Mouse (Mus musculus): ENCODE results near the gene Lrp8. TPM values are rescaled to one million over a fixed set of nuclear protein-coding genes. Genes with fewer than 3 reads are reported as not detected.

Gene Lrp8
- total RNA-seq, 2 experiments from 2014 or later = 0.31 to 0.33 TPM

DNA sequence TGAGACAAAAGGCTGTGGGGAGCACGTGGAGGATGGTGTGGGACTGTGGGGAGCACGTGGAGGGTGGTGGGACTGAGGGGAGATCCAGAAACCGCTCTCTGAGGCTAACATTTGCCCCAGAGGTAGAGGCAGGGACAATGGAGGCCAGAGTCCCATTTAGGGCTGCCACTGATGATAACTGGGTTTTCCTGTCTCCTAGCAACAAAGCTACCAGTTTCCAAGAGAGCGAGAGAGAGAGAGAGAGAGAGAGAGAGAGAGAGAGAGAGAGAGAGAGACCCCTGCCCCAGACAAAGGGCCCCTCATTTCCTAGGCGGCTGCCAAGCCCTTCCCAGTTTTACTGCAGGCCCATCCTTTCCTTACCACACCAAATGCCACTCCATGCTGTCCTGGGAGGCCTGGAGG is 33.4 kb downstream of the Lrp8 start:
- no peak for DNase-seq
- TF ChIP-seq CTCF (IDR thresholded peaks at IDR 0.05) = no peak
- no peak overlapping the region for H3K4me3 ChIP-seq
- intact Hi-C loops (cut with DNase I) = no loop called here
- no peak overlapping the region for H3K27ac ChIP-seq

DNA sequence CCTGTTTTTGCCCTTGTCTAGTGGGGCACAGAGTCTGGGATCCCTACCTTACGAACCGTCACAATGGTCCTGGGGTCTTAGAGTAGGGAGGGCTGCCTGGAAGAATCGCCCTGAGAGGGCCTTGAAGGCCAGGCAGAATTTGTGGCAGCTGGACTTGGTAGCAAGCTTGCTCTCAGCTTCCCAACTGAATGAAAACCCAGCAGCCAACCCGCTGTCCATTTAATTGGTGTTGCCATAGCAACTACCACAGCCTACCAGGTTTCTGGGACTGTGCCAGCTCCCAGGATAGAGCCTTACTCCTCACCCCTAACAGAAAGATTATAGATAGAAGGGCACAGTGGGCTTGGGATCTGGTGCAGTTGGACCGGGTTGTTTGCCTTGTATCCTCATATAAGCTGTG is 34.7 kb downstream of the Lrp8 start:
- intact Hi-C loops (cut with DNase I) = no loop called here
- no peak for TF ChIP-seq CTCF (IDR thresholded peaks at IDR 0.05)
- no peak overlapping the region for H3K27ac ChIP-seq
- H3K4me3 ChIP-seq = no peak overlapping the region
- no peak for DNase-seq

DNA sequence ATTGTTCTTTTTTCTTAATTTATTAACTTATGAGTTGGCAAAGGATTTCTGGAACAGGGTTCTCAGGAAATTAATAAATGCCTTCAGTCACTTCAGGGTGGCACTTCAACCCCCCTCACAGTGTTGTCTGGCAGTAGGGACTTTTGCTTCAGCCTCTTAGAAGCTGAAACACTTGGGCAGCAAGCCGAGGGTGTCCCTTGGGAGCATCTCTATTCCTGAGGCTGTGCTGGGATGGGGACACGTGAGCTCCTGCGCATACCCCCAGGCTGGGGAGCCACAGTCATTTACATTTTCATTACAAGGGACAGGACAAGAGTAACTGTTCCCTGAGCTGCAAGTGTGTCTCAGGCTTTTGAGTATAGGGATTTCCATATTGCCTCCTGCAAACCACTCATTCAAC is 35.8 kb downstream of the Lrp8 start:
- no peak overlapping the region for H3K4me3 ChIP-seq
- no peak for DNase-seq
- intact Hi-C loops (cut with DNase I) = no loop called here
- TF ChIP-seq CTCF (IDR thresholded peaks at IDR 0.05) = no peak
- no peak overlapping the region for H3K27ac ChIP-seq

DNA sequence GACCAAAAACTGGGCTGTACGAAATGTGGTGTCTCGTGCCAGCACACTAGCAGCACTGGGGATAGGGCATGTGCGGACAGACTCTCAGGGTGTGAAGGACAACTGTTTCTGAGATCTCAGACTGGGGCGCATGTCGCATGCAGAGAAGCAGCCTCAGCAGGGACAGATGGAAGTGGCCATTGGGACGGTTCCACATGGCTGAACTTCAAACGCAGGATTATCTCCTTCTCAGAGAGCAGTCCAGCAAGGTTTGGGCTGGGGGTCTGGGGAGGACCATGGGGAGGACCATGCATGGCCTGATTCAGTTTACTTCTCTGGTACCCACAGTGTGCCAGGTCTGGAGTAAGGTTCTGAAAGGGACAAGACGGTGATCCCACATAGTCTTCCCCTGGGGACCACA is 41.6 kb downstream of the Lrp8 start:
- intact Hi-C loops (cut with DNase I) = no loop called here
- Histone ChIP-seq H3K27ac (no peak overlapping the region), H3K4me3 (no peak overlapping the region)
- TF ChIP-seq CTCF (IDR thresholded peaks at IDR 0.05) = no peak
- DNase-seq = no peak

DNA sequence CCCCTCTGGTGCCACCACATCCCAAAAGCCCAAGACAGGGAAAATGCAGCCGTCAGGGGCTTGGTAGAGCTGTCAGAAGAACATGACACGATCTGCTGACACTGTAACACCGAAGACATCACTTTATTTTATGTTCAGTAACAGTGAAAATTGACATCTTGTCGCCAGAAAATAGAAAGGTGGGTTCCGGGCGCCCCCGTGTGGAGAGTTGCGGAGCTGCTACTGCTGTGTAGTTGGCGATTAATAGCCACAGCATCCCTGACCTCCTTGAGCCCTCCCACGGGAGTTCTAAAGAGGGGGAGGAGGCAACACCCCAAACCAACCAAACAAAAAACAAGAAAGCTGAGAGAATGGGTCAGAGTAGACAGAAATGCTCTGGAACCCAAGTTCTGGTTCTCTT is 42.9 kb downstream of the Lrp8 start:
- TF ChIP-seq CTCF (IDR thresholded peaks at IDR 0.05) = peak; percentile 95
- Histone ChIP-seq H3K4me3 (no peak overlapping the region), H3K27ac (no peak overlapping the region)
- peak; percentile 77 for DNase-seq
- intact Hi-C loops (cut with DNase I) = loop anchor here (1.0 kb wide), 1 partner anchor 107 kb away; no protein-coding TSS in a partner anchor

DNA sequence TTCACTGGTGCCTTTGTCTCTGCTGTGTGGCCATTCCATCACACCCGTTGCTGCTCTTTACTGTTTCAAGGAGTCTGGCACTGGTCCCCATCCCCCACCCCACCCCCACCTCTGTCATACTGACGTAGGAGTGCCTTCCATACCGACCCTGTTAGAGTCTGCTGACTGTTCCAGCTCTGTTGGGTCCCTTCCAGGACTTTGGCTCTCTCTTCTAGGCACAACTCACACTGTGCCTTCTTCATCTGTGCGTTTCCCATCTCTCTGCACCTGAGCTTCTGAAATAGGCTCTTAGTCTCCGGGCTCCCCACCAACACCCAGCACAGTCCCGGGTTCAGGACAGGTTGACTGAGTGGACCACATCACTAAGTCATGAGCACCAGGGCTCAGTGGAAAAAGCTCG is 44.7 kb downstream of the Lrp8 start:
- H3K27ac ChIP-seq = no peak overlapping the region
- no peak for TF ChIP-seq CTCF (IDR thresholded peaks at IDR 0.05)
- intact Hi-C loops (cut with DNase I) = no loop called here
- H3K4me3 ChIP-seq = no peak overlapping the region
- no peak for DNase-seq

DNA sequence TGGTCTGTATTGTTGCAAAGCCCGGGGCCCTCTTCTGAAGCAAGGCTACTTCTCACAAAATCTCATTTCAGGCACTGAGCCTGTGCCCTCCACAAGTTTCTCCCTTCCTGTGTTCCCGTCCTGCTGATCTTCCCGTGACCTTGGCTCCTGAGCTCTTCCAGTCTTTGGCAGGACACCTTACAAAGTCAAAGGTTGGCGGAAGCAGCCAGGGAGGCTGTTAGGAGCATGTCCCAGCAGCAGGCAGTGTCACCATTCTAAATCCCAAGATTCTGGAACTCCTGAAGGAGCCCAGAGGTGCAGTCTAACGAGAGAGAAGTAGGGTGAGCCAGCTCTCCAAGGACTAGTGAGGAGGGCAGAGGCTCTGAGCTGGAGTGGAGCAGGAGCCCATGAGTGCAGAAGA is 46.5 kb downstream of the Lrp8 start:
- Histone ChIP-seq H3K4me3 (no peak overlapping the region), H3K27ac (no peak overlapping the region)
- intact Hi-C loops (cut with DNase I) = no loop called here
- no peak for TF ChIP-seq CTCF (IDR thresholded peaks at IDR 0.05)
- DNase-seq = no peak

DNA sequence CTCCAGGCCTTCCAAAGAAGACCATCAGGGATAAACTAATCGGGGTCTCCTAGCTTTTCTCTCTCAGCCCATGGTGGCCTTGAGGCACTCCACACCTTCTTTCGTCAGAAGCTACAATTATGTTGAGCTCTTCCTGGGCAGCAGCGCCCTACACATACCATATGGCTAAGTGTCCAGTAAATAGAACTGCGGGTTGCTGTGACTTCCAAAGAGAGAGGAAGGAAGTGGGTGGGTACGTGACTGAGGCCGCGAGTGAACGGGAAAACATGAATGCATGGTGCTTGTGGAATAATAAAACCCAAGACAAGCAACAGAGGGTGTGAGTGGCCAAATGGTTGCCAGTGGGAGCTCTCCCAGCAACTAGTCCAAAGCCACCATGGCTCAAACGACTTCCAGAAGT is 47.6 kb downstream of the Lrp8 start:
- no peak for TF ChIP-seq CTCF (IDR thresholded peaks at IDR 0.05)
- intact Hi-C loops (cut with DNase I) = no loop called here
- DNase-seq = no peak
- Histone ChIP-seq H3K27ac (no peak overlapping the region), H3K4me3 (no peak overlapping the region)

DNA sequence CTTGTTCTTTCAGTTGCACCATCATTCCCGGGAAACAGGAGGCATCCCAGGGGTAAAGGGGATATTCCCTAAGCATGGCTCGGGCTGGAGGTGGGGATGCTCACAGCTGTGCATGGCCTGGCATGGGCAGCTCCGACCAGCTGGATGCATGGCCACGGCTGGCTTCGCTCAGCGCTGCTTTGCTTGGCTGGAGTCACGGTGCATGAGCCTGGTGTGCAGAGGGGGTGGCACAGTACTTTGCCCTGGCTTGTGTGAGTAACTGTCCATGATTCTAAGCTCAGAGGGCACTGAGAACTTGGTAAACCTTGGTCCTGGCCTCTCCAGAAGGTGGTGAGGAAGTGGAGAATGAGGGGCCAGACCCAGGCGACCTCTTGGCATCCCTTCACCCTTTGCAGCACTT is 48.0 kb downstream of the Lrp8 start:
- intact Hi-C loops (cut with DNase I) = no loop called here
- Histone ChIP-seq H3K27ac (no peak overlapping the region), H3K4me3 (no peak overlapping the region)
- DNase-seq = no peak
- no peak for TF ChIP-seq CTCF (IDR thresholded peaks at IDR 0.05)

DNA sequence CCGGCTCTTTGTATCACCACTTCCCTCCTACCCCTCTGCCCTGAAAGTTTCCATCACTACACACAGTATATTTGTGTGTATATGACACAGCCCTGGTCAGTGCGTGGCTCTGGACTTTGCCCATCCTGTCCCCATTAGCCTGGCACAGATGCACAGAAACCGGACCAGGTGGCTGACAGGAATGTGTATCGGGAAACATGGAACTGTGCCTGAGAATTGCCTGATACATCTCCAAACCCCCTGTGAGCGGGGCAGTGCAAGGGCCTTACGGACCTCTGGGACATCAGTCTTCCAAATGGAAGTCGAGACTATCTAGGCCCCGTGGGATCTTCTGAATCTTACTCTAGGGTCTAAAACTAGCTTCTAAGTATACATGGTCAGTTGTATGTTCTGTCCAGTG is 51.3 kb downstream of the Lrp8 start:
- no peak for DNase-seq
- H3K4me3 ChIP-seq = no peak overlapping the region
- intact Hi-C loops (cut with DNase I) = no loop called here
- no peak for TF ChIP-seq CTCF (IDR thresholded peaks at IDR 0.05)
- H3K27ac ChIP-seq = no peak overlapping the region

DNA sequence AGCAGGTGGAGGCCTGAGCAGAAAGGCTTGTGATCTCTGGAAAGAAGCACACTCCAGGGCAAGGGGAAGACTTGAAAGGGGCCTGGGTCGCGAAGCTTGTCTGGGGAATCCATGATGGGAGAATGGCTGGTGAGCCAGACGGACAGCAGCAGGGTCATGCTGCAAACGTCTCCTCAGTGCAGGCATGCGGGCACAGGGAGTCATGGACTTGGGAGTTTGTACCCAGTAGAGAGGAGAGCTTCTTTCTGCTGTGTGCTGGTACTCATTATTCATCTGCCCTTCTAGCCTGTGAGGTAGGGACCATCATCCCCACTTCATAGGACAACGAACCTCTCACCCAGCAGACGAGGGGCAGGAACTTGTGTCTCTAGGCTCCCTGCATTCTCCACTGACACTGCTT is 51.8 kb downstream of the Lrp8 start:
- TF ChIP-seq CTCF (IDR thresholded peaks at IDR 0.05) = no peak
- Histone ChIP-seq H3K27ac (no peak overlapping the region), H3K4me3 (no peak overlapping the region)
- DNase-seq = no peak
- intact Hi-C loops (cut with DNase I) = no loop called here

DNA sequence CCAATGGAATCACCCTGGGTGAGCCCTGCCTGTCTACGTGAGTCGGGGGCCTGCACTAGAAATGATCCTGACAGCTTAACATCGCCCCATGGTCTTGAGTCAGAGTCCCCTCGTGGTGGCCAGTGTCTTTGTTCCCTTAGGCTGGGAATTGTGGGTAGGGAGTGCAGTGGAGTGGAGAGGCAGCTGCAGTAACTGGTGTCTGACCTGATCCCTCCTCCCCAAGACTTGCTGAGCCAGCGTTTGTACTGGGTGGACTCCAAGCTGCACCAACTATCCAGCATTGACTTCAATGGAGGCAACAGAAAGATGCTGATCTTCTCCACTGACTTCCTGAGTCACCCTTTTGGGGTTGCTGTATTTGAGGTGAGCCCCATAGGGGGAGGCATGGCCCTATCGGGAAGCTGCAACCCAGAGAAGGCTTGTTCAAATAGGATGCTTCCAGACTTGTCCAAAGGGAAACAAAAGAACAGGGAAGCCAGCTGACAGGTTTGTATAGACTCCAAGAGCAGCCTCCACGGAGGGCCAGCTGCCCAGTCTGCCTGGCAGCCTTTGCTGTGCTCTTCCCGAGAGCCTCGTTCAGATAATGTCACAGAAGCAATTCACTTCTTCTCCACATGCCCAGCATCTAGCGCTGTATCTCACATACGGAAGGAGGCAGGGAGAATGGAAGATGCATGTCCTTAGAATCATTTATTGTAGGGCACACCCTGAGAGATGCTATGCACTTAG is 55.1 kb downstream of the Lrp8 start:
- Histone ChIP-seq H3K27ac (no peak overlapping the region), H3K4me3 (no peak overlapping the region)
- no peak for DNase-seq
- intact Hi-C loops (cut with DNase I) = no loop called here
- TF ChIP-seq CTCF (IDR thresholded peaks at IDR 0.05) = no peak

DNA sequence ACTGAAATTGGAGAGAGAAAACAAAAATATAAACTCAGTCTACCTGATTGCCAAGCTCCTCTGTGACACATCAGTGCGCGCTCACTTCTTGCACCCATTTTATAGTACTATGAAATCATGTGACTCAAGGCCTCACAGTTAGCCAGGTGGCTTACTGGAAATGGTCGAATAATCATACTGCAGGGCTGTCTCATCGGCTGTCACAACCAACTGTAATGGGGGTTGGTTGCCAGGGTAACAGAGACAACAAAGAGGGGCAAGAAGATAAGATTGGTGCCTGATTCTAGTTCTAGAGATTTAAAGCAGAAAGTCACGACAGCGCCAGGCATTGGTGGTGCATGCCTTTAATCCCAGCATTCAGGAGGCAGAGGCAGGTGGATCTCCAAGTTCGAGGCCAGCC is 56.9 kb downstream of the Lrp8 start:
- no peak for TF ChIP-seq CTCF (IDR thresholded peaks at IDR 0.05)
- Histone ChIP-seq H3K27ac (no peak overlapping the region), H3K4me3 (no peak overlapping the region)
- DNase-seq = no peak
- intact Hi-C loops (cut with DNase I) = no loop called here

DNA sequence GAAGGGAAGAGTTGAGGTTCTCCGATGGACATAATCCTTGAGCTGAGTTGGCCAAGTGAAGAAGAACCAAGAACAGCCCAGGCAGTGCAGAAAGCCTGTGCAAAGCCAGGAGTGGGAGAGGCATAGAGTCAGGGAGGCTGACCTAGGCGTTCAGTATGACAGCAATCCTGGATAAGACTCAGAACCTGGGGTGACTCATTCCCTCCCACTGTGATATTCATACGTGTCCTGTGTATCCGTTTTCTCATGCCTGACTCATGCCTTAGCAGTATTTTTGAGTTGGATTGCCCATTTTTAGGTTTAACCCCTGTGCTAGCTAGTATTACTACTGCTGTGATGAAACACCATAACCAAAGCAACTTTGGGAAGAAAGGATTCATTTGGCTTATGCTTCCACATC is 62.8 kb downstream of the Lrp8 start:
- no peak for DNase-seq
- TF ChIP-seq CTCF (IDR thresholded peaks at IDR 0.05) = no peak
- Histone ChIP-seq H3K4me3 (no peak overlapping the region), H3K27ac (no peak overlapping the region)
- intact Hi-C loops (cut with DNase I) = no loop called here
